Mouse (Mus musculus) liver, embryonic 14.5 days (tissue): ENCODE results near the gene Acaa1b. TPM values are rescaled to one million over a fixed set of nuclear protein-coding genes. Genes with fewer than 3 reads are reported as not detected.
A peak's percentile ranks its signal among the peaks of the same experiment; 100 is the strongest.

Experiments used
- ATAC-seq: fragments of 200-750 bp; cut with Nextera tagmentation; 2 replicates; pipeline ENCODE4 v1.8.0; 2017; ENCODE audit warnings: moderate number of reproducible peaks, mild to moderate bottlenecking, moderate library complexity; ENCODE audit not compliant: insufficient read depth
- DNase-seq, 3 experiments: peaks; one replicate each; pipeline ENCODE4 v3.0.0-alpha.2; 2012 to 2013; ENCODE audit warnings: low read depth in 3 of 3, low spot score in 3 of 3
- H3K27ac ChIP-seq: fragments of 300-500 bp; sonication (generic); 2 replicates; pipeline ENCODE4 v1.5.1; 2014; ENCODE audit warnings: moderate library complexity, mild to moderate bottlenecking, control low read depth, inconsistent platforms
- H3K27me3 ChIP-seq: fragments of 300-500 bp; sonication (generic); 2 replicates; pipeline ENCODE4 v1.6.1; 2014; ENCODE audit warnings: mild to moderate bottlenecking, low read length, moderate library complexity; ENCODE audit not compliant: control insufficient read depth, insufficient read depth
- H3K36me3 ChIP-seq: fragments of 300-500 bp; sonication (generic); replicated peaks from 2 replicates; pipeline ENCODE4 v1.6.1; 2014; ENCODE audit warnings: low read depth; ENCODE audit not compliant: control insufficient read depth, insufficient read depth
- H3K4me1 ChIP-seq, 2 experiments: fragments of 200-500 bp in 1 of 2; fragments of 300-500 bp in 1 of 2; sonication (generic) in 1 of 2; replicated peaks; 2 replicates each; pipeline ENCODE4 v1.6.1; 2012 to 2014; ENCODE audit warnings: antibody characterized with exemption in 1 of 2, inconsistent platforms in 1 of 2, low read length in 1 of 2; ENCODE audit not compliant: control insufficient read depth in 2 of 2, insufficient read depth in 2 of 2
- H3K4me2 ChIP-seq: fragments of 300-500 bp; sonication (generic); 2 replicates; pipeline ENCODE4 v1.6.1; 2014; ENCODE audit warnings: low read depth, mild to moderate bottlenecking, control low read depth, moderate library complexity
- H3K4me3 ChIP-seq, 2 experiments: fragments of 200-500 bp in 1 of 2; fragments of 300-500 bp in 1 of 2; sonication (generic) in 1 of 2; 2 replicates each; pipeline ENCODE4 v1.5.1; 2012 to 2014; ENCODE audit warnings: low read depth in 2 of 2, low read length in 2 of 2, mild to moderate bottlenecking in 2 of 2, control low read depth in 1 of 2, inconsistent platforms in 1 of 2, moderate library complexity in 1 of 2; ENCODE audit not compliant: insufficient read depth in 1 of 2
- H3K9ac ChIP-seq: fragments of 300-500 bp; sonication (generic); replicated peaks from 2 replicates; pipeline ENCODE4 v1.6.1; 2014; ENCODE audit warnings: mild to moderate bottlenecking, control low read depth, moderate library complexity
- H3K9me3 ChIP-seq: fragments of 300-500 bp; sonication (generic); 2 replicates; pipeline ENCODE4 v1.6.1; 2016; ENCODE audit warnings: low read length, mixed read lengths; ENCODE audit not compliant: control insufficient read depth
- CTCF ChIP-seq: IDR thresholded peaks from 2 replicates; pipeline ENCODE4 v1.5.1; 2016; ENCODE audit warnings: antibody characterized with exemption, low read depth, control low read depth
- EP300 ChIP-seq: IDR thresholded peaks from 2 replicates; pipeline ENCODE4 v1.6.1; 2016; ENCODE audit warnings: antibody characterized with exemption, low read depth
- WGBS: fragments of 180-500 bp; shearing (Covaris S2); extraction: QIAGEN DNeasy Blood & Tissue Kit; methylation state at CpG from one replicate; pipeline ENCODE4 v1.1.7; 2014; ENCODE audit not compliant: insufficient replicate concordance; 5-methylcytosine and 5-hydroxymethylcytosine counted together
- polyA plus RNA-seq, 2 experiments: library from polyadenylated mRNA; depleted of rRNA in 1 of 2; stranded (reverse) in 1 of 2; unstranded in 1 of 2; fragments of >200 nt; fragmentation: Nextera tagmentation in 1 of 2; extraction: Ambion mirVana in 1 of 2; gene quantifications; 2 replicates each; pipeline versions ENCODE4 v1.2.1 to v1.2.3; 2012 to 2014

Acaa1b gene
- polyA plus RNA-seq (2012; rRNA removed), result 3.9 and 4.2 TPM in 2 replicates
- 6.7 and 7.0 TPM in 2 replicates for polyA plus RNA-seq (2014; fragmentation: Nextera tagmentation; extraction: Ambion mirVana)

DNA sequence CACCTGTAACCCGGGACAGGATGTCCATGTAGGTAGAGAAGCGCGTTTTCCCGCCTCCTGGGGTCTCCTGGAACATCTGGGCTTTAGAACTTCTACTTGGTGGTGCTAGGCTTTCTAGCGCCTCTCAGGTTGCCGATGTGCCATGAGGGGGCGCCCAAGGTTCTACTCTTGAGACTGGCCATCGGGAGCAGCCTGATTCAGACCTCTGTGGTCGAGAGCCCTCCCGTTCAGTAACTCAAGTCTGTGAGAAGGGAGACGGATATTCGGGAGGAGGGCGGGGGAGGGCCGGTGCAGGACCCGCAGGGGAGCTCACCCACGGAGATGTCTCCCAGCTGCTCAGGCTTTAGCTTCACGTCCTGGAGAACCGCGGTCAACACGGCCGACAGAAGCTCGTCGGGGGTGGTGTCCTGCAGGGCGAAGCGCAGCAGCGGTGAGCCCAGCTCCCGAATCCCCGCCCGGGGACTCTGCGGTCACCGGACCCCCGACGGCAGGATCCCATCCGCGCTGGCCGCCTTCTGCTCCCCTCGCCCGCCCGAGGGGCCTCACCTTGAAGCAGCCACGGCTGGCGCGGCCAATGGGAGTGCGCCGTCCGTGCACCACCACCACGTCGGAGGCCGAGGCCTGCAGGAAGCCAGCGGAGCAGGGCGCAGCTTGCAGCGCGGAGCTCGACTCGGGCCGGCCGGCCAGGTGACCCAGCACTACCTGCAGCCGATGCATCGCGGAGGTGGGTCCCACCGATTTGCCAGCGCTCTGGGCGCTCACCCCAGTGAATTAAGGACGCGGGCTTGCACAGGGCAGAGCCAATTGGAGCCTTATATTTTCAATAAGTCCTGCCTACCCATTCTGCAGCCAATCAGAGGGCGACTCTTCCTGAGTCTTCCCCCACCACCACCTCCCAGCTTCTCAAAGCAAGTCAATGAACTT lies at the start of gene Acaa1b:
Gene Acaa1b (minus strand): TSS at position 816 of the 924 bp plus-strand sequence.
- Histone ChIP-seq H3K27ac (no peak within 1 kb of the TSS), H3K4me1 (0 out of 4 replicates have a peak, but pooled peaks cover 0 to 4% of the 10 kb centered on the region in 2 experiments), H3K9me3 (no peaks in the 10 kb centered on the region), H3K4me3 (peak within 1 kb of the TSS; percentile 44 to 52), H3K27me3 (peaks cover 7% of the 10 kb centered on the region), H3K9ac (no peak within 1 kb of the TSS), H3K4me2 (peak within 1 kb of the TSS; percentile 50), H3K36me3 (no peaks in the 10 kb centered on the region)
- DNase-seq (peak in 2 of 3 experiments; percentile 26 to 29), ATAC-seq (peak; percentile 32; the same call in 1 of the 2 replicates)
- TF ChIP-seq CTCF, result peak; percentile 70
- no peak for TF ChIP-seq EP300
- 2% methylated on average over 65 of the region's 65 CpGs for WGBS

DNA sequence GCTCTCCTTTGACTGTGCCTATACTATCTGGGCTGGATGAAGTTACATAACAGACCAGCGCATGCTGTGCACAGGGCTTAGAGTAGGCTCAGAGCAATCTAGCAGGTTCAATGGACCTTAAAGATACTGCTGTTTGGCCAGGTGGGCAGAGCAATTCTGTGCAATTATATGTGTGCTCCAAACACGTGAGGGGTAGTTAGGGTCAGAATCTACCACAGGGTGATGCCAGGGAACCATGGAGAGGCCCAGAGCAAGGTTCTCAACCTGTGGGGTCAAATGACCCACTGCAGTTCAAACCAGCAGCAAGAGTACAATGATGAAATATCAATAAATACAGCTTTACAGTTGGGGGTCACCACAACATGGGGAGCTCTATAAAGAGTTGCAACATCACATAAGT lies 49.8 kb upstream of the Acaa1b start:
- TF ChIP-seq EP300 (no peak), CTCF (no peak)
- Histone ChIP-seq H3K4me3 (no peak overlapping the region), H3K9ac (no peak overlapping the region), H3K27ac (no peak overlapping the region), H3K9me3 (no peaks in the 10 kb centered on the region), H3K4me1 (no peaks in the 10 kb centered on the region), H3K36me3 (no peaks in the 10 kb centered on the region), H3K4me2 (no peak overlapping the region), H3K27me3 (no peaks in the 10 kb centered on the region)
- no peak for ATAC-seq
- 59% methylated on average over 2 of the region's 2 CpGs for WGBS
- no peak for DNase-seq

DNA sequence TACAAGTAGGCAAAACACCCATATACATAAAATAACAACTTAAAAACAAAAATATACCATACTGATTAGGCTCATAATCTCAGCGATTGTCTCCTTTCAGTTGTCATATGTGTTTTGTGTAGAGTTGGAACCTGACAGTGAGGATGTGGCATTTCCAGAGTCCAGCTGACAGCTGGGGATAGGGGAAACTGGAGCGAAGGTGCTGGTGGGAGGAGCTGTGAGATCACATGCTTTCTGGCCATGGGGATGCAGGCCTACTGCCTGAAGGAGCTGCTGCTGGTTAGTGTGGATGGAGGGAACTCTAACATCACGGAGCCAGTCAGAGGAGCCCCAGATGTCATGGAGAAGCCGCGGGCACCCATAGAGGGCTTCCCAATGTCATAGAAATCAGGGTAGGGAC lies 48.9 kb upstream of the Acaa1b start:
- Histone ChIP-seq H3K27ac (no peak overlapping the region), H3K4me1 (no peaks in the 10 kb centered on the region), H3K9me3 (no peaks in the 10 kb centered on the region), H3K4me2 (no peak overlapping the region), H3K4me3 (no peak overlapping the region), H3K9ac (no peak overlapping the region), H3K27me3 (no peaks in the 10 kb centered on the region), H3K36me3 (no peaks in the 10 kb centered on the region)
- TF ChIP-seq EP300, result no peak
- no peak for TF ChIP-seq CTCF
- ATAC-seq (no peak), DNase-seq (no peak)
- WGBS, result 77% methylated on average over 5 of the region's 5 CpGs

DNA sequence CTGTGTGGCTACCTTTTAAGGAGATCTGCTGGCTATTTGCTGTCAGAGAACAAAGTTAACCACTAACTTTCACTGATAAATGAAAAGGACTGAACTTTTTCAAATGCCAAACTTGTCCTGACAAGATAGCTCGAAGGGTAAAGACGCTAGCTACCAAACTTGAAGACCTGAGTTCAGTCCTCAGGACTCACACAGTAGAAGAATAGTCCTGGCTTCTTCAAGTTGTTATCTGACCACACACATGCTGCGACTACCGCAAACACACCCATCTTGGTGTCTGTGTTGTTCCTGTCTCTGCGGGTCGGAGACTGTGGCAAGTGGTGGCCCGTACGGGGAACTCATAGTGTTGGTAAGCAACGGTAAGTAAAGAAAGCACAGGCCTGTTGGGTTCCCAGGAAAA lies 46.7 kb upstream of the Acaa1b start:
- 69% methylated on average over 9 of the region's 9 CpGs for WGBS
- no peaks in the 10 kb centered on the region for H3K9me3 ChIP-seq
- no peak overlapping the region for H3K4me2 ChIP-seq
- no peak for ATAC-seq
- no peak overlapping the region for H3K27ac ChIP-seq
- TF ChIP-seq EP300, result no peak
- TF ChIP-seq CTCF, result no peak
- no peak overlapping the region for H3K4me3 ChIP-seq
- DNase-seq, result no peak
- no peaks in the 10 kb centered on the region for H3K4me1 ChIP-seq
- H3K9ac ChIP-seq, result no peak overlapping the region
- H3K27me3 ChIP-seq, result no peaks in the 10 kb centered on the region
- no peaks in the 10 kb centered on the region for H3K36me3 ChIP-seq

DNA sequence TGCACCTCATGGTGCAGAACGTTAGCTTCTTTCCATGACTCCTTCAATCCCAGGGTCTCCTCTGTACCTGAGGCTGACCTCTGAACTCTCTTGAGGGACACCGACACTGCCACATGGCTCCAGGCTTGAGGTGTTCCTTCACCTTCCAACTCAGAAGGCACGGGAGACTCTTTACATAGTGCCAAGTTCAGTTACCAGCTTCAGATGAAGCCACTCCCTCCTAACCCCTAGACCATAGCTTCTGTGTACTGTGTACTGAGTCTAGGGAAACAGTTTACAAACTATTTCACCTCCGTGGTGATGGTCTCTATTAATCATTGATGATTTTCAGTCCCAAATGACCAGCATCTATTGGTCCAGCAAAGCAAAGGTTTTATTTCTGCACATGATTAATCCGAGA lies 44.8 kb upstream of the Acaa1b start:
- WGBS, result 65% methylated on average over 5 of the region's 5 CpGs
- H3K27me3 ChIP-seq, result no peaks in the 10 kb centered on the region
- H3K4me1 ChIP-seq, result no peaks in the 10 kb centered on the region
- H3K36me3 ChIP-seq, result no peaks in the 10 kb centered on the region
- H3K9me3 ChIP-seq, result no peaks in the 10 kb centered on the region
- DNase-seq (no peak), ATAC-seq (no peak)
- H3K4me2 ChIP-seq, result no peak overlapping the region
- H3K9ac ChIP-seq, result no peak overlapping the region
- TF ChIP-seq CTCF (no peak), EP300 (no peak)
- H3K4me3 ChIP-seq, result no peak overlapping the region
- no peak overlapping the region for H3K27ac ChIP-seq
